Mouse (Mus musculus): ENCODE results near the gene Plcb2.

DNA sequence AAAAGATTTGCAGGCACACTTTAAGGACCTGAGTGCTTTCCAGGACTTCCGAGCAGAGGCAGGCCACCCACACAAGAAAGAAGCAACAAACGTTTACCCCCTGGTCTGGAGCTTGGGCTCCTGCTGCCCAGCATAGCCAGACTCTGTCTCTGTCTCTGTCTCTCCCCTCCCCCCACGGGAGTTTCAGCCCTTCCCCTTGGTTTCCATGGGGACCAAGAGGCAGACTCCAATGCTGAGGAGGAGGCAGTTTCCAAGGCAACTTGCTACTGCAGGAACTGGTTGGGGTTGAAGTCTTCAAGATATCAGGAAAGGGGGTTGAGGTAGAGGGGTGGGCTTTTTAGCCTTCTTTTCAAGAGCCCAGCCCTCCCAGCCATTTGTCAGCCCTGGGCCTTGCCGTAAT, 14.0 kb downstream of the Plcb2 start:
- TF ChIP-seq CTCF (IDR thresholded peaks at IDR 0.05; ENCODE audit: extremely low read depth, insufficient read depth, insufficient read length, insufficient replicate concordance) (no peak), POLR2A (IDR thresholded peaks at IDR 0.05; ENCODE audit: low read depth, low read length) (no peak)

Measured in spleen, adult 2 months (tissue).